Mouse (Mus musculus) ovary, postnatal 10 days (tissue): ENCODE results near the gene Klhl11.

Experiments
- DNase-seq: peaks from one replicate; pipeline ENCODE4 v3.0.0; 2022; ENCODE audit warnings: low spot score

The Klhl11 gene

GRCm38 (mm10) chr11:100413541-100413940 is 59.0 kb downstream of the Klhl11 start:
- no peak for DNase-seq
